Mouse (Mus musculus): Measurements from ENCODE around the gene Fem1a.
"Not testable (repeated sequence)": the region's sequence is repeated elsewhere in the genome, so short reads cannot be mapped to it uniquely, and the experiment has no call there.

The Fem1a gene

DNA sequence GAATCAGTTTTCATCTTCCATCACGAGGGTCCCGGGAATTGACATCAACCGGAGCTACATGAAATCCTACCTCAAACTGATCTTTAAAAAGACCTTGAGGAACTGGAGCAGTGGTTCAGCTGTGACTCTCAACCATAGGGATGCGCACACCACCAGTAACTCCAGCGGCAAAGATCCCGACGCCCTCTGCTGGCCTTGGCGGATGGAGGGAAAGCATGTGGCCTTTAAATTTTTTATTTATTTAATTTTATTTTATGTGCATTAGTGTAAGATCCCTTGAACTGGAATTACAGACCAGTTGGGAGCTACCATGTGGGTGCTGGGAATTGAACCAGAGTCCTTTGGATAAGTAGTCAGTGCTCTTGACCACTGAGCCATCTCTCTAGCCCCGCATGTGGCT is 1.2 kb upstream of the Fem1a start:
- no peak for DNase-seq (ENCODE audit: low read depth, low spot score)

DNA sequence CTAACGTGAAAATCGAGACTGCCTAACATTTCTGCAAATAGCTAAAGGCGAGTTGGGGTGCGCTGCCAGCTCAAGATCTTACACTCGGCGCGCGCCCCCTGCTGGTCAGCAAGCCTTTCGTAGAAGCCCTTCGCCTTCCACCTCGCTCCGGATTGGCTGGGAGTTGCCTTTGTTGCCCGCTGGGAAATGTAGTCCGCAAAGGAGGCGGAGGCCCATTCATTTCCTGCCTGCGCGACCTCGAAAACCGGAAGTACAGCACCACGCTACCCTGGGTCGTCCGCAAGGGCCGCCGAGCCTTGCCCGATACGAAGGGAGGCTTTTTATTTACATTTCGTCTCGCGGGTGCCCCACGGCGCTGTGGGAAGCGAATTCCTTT is 759 bp upstream of the Fem1a start:
- DNase-seq (ENCODE audit: low read depth, low spot score), result peak; percentile 94

DNA sequence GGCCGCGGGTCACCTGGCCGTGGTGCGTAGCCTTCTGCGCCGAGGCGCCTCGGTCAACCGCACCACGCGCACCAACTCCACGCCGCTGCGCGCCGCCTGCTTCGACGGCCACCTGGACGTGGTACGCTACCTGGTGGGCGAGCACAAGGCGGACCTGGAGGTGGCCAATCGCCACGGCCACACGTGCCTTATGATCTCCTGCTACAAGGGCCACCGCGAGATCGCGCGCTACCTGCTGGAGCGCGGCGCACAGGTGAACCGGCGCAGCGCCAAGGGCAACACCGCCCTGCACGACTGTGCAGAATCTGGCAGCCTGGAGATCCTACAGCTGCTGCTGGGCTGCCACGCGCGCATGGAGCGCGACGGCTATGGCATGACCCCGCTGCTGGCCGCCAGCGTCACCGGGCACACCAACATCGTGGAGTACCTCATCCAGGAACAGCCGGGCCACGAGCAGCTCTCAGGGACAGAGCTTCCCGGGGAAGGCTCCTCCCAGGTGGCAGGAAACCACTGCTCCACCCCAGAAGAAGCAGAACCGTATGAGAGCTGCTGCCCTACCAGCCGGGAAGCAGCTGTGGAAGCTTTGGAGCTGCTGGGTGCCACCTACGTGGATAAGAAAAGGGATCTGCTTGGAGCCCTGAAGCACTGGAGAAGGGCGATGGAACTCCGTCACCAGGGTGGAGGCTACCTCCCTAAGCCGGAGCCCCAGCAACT is 728 bp downstream of the Fem1a start:
- no peak for DNase-seq (ENCODE audit: low read depth, low spot score)

DNA sequence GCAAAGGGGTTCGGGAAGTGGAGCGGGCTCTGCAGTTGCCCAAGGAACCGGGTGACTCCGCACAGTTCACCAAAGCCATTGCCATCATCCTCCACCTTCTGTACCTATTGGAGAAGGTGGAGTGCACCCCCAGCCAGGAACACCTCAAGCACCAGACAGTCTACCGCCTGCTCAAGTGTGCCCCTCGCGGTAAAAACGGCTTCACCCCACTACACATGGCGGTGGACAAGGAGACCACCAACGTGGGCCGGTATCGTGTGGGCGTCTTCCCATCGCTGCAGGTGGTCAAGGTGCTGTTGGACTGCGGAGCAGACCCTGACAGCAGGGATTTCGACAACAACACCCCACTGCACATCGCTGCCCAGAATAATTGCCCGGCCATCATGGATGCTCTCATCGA is 1.7 kb downstream of the Fem1a start:
- not testable (repeated sequence) for DNase-seq (ENCODE audit: low read depth, low spot score)

DNA sequence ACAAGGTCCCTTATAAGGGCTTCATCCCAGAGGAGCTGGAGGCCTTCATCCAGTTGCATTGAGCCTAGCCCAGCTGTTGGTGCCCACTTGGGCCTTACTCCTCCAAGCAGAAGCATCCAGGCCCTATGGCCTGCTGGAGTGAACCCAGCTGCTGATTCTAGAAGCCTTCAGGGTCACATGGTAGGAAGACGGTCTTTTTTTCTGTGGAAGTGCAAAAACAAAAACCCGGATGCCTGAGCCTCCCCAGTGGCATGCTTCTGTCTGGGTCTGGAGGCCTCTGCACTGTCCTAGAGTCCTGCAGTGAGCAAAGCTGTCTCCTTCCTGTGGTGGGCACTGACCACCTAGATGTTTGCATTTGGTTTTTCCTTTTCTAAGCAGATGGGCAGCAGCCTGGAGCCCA is 2.2 kb downstream of the Fem1a start:
- not testable (repeated sequence) for DNase-seq (ENCODE audit: low read depth, low spot score)

DNA sequence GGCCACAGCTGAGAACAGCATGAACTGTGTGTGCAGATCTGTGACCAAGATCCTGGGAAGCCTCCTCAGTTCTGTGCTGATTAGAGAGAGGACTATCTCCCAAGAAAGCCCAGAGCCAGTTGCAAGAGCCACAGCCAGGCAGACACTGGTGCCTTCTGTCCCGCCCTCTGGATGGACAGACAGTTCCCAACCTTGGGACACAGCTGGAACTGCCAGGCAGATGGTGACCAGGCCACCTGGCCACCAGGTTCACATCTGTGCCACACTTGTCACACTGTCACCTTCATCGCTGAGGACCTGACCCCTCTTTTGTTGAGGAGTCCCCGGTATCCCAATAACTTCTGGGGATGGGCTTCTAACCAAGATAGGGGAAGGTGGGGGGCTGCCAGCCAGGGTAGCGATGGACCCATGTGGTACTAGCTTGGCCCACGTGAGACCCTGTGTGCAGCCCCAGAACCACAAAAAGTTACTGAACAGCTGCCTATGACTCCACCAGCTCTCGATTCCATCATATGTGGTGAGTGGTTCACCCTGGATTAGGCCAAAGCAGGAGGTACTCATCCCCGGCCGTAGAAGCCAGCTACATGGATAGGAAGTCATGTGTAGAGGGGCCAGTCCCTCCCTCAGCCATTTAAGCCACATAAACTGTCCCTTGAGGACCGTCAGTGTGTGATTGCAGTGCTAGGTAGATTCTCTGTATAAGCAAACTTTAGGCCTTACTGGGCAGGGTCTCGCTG is 2.9 kb downstream of the Fem1a start:
- no peak for DNase-seq (ENCODE audit: low read depth, low spot score)

DNA sequence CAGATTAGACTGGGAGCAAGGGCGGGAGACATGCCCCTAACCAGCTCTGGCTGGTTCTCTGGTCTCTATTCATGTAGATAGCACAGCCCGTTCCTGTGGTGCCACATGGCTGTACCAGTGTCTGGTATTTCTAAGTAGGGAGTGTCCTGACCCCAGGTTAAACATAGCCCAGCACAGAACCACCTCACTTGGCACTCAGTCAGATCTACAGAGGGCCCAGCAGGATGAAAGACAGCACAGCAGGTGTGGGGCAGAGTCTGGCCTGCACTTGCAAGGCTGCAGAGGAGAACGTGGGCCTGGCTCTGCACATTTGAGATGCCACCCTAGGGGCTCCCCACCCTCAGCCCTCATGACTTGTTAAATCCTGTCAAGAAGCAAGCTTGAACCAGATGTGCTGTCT is 4.6 kb downstream of the Fem1a start:
- DNase-seq (ENCODE audit: low read depth, low spot score), result no peak

DNA sequence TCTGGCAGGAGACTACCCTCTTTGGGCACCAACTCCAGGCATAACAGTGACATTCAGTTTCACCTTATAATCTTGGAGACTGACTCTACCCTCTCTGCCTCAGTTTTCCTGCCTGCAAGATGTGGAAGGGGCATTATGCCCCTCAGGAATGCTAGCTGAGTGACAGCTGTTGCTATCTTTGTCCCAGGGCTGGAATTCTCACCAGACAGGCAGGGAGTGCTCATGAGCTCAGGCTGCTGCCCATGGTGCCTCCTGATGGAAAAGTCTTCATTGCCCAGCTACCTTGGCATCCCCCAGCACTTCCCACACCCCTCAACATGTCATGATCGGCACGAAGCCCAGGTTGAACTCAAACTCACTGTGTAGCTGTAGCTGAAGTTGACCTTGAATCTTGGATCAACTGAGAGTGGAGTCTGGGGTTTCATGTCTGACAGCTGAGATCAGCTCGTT is 6.1 kb downstream of the Fem1a start:
- no peak for DNase-seq (ENCODE audit: low read depth, low spot score)

DNA sequence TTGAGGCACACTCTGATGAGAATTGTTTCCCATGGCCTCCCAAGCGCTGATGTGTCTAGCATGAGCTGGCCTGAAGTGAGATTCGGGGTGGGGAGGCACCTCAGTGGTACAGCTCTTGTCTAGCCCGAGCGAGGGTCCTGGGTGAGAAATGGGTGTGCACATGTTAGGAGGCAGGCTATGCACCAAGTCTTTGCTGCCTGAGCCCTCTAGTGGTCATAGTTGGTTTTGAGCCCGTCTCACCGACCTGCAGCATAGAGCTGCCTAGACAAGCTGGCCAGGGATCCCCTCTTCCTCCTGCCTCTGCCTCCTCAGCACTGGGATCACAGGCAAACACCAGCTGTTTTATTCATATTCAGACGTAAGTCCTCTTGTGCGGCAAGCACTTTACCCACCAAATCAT is 7.4 kb downstream of the Fem1a start:
- peak; percentile 77 for DNase-seq (ENCODE audit: low read depth, low spot score)

DNA sequence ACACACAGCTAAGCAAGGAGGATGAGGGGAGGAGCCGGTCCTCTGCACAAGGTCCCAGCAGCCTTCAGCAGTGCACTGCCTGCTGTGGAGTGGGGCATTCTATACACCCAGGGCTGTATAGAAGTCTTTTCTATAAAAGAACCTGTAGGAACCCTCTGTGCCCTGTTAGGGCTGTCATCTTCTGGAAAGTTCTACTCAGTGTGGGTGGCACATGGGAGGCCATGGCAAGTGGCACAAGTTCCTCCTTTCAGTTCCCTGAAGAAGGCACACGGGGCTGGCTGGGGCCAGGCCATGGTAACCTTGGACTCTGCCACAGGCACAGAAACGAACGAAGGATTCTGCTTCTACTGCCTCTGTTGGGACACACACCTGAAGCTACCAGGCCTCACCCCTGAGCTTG is 8.4 kb downstream of the Fem1a start:
- DNase-seq (ENCODE audit: low read depth, low spot score), result no peak

DNA sequence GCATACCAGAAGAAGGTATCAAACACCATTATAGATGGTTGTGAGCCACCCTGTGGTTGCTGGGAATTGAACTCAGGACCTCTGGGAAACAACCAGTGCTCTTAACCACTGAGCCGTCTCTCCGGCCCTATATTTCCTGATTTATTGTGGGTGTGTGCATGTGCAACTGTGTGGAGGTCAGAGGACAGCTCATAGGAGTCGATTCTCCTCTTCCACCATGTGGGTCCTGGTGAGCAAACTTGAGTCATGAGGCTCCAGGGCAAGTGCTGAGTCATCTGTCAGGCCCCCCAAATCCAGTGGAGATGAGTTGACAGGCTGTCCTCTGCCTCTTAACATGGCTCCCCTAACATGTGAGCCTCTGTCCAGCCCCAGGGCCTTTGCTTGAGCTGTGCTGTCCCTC is 9.3 kb downstream of the Fem1a start:
- no peak for DNase-seq (ENCODE audit: low read depth, low spot score)

DNA sequence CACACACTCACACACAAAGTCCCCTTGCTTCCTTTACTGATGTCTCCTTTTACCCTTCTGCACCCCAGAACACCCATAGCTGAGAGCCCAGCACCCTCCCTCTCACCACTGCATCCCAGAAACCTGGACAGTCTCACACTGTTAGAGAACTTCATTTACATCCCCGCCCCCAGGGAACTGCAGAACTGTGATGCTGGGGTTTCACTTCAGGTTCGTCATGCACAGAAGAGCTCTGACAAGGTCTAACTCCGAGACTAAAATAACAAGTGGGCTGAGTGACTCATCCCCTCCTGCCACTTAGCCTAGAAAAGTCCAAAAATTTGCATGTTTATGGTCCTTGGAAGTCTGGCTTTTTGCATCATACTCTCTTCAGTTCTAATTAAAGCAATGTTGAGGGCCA is 9.7 kb downstream of the Fem1a start:
- no peak for DNase-seq (ENCODE audit: low read depth, low spot score)

DNA sequence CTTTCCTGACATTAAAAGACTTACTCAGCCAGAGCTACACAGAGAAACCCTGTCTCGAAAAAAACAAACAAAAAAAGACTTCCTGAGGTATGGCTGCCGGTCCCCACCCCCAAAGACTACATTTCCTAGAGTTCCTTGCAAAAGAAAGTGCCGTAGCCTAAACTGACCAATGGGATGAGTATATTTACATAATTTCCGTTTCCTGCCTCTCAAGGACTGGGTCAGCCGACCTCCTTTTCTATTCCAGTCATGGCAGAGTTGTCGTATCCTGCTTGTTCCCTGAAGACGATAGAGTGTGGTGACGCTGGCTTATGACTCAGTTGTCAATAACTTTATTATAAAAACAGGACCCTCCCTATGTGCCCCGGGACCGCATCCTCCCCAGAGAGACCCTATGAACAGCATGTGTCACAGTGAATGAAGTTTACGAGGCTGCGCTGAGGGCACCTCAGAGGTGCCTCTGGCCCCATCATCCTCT is 12.6 kb downstream of the Fem1a start:
- DNase-seq (ENCODE audit: low read depth, low spot score), result no peak

DNA sequence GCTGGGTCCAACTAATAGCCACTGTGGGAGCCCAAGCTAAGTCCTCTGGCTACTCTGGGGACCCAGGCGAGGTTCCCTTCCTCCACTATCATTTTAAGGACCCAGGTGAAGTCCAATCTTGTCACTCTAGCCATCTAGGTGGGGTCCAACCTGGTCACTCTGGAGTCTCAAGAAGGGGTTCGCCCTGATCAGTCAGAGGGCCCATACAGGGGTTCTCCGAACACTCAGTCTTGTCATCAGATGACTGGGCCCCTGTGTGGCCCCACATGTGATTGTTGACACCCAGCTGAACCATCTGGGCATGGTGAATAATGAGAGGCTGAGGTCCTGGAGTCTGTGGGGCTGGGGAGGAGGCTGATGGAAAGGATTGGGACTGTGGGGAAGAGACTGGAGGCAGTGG is 13.1 kb downstream of the Fem1a start:
- DNase-seq (ENCODE audit: low read depth, low spot score), result no peak

DNA sequence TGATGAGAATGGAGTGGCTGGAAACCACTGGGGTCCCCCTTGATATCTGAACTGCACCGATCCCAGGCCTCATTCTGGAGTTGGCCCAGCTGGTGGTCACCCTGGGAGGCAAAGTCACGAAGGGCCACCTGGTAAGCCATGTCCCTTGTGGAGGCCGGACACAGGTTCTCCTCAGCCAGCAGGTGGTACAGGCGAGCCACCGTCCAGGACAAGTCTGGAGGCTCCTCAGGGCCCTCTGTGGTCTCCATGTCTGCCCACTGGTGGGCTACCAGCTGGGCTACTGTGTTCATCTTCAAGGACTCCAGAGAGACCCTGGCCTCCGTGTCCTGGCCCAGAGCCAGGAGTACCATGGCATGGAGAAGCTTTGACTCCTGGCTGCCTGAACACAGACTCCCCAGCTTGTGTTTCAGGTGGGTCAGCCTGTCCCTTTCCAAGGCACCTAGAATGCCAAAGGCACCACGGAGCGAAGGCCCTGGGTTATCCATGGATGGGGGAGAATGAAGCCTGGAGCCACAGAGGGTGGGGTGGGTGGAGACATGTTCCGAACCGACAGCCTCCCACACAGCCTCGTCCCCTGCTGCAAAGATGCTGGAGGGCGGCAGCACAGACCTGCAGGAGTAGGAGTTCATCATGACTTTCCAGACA is 15.1 kb downstream of the Fem1a start:
- DNase-seq (ENCODE audit: low read depth, low spot score), result no peak

DNA sequence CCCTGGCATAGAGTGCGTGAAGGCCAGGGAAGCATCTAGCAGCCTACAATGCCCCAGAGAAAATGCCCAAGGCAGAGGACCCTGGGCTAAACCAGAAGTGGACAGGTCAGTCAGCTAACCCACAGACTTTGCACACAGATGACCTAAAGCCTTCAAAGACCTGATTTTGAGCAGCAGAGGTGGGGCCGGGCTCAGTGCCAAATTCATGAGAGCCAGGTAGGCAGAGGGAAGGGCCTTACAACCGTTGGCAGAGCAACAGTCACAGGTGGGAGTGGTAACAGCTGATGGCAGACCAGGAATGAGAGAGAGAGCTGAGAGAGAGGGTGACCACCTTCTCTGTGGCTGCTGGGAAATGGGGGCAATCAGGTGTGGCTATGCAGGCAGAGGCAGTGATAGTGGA is 16.0 kb downstream of the Fem1a start:
- no peak for DNase-seq (ENCODE audit: low read depth, low spot score)

DNA sequence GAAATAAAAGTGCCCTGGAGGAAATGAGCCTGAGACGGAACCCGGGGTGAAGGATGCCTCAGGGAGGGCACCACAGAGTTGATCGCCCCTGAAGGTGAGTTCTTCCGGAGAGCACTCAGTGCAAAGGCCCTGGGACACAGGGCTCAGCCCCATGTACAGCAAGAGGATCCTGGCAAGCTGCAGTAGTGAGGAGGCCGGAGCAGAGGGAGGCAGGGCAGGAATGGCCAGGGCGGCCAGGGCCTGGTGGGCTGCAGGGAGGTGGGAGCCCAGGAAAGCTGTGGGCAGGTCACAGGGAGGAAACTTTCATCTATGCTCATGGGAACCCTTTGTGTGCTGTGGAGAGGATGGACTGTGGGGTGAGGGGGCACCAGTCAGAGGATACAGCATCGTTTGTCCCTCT is 16.9 kb downstream of the Fem1a start:
- no peak for DNase-seq (ENCODE audit: low read depth, low spot score)

DNA sequence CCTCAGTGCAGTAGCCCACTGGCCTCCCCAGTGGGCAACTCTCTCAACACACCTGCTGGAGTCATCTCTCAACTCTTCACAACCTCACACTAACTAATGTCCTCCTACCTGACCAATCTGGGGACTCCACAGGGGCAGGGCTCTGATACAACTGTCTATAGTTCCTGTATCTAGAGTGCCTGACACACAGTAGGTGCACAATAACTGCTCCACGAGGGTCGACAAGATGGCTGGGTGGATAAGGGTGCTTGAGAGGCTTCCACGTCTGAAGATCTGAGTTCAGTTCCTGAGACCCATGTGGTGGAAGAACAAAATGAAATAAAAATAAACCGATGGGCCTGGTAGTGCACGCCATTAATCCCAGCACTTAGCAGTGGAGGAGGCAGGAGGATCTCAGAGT is 17.4 kb downstream of the Fem1a start:
- no peak for DNase-seq (ENCODE audit: low read depth, low spot score)

DNA sequence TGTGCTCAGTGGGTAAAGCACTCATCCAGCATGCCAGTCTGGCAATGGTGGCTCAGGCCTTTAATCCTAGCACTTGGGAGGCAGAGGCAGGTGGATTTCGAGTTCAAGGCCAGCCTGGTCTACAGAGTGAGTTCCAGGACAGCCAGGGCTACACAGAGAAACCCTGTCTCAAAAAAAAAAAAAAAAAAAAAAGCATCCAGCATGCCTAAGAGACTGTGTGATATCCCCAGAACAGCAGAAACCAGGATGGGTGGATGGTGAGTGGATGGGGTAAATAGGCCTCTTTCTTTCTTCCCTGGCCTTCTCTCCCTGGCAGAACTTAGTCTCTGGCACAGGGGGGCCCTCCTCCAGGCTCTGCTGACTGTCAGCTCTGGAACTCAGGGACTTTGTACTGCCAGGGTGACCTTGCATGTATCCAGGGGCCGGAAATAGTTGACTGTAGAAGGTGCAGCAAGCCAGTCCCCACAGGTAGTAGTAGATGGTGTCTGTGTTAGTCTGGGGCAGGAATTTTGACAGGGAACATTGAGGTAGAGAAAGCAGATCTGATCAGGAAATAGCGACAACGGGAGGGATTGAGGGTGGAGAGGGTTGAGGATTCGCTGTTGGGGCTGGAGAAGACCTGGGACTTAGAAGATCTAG is 19.4 kb downstream of the Fem1a start:
- DNase-seq (ENCODE audit: low read depth, low spot score), result no peak

DNA sequence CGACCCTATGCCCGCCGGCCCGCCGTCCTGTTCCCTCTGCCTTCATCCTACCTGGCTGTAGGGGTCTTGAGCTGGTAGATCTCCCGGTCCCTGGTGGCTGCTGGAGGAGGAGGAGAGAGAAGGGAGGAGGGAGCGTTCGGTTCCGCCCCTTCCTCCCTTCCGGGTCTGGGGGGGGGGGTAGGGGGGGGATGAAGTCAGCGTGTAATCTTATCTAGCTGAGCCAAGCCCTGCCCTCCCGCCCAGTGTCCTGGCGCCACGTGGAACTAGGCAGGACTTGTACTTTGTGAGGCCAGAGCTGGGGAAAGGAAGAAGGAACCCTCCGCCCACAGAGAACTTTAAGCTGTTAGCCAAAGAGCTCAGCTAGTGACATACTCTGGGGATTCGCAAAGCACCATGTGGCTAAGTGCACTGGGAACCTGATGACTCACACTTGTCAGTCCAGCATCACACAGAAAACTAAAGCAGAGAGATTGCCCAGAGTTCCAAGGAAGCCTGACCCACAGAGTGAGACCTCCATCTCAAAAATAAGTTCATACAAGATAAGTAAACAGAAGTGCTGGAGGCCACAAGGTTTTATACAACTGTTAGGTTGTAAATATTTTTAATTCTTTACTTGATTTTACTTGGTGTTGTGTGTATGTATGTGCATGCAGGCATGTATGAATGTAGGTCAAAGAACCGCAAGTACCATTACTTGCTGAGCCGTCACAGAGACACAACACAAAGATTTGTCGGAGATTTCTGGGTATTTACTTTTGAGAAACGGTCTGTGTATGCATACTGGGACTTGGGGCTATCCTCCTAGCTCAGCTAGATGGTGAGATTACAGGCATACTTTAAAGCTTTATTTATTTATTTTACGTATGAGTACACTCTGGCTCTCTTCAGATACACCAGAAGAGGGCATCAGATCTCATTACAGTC is 20.3 kb downstream of the Fem1a start, which contains the start of gene Ticam1:
Gene Ticam1, minus strand, starts transcription at position 144 of the 924 bp plus-strand sequence.
- DNase-seq (ENCODE audit: low read depth, low spot score), result peak; percentile 75

DNA sequence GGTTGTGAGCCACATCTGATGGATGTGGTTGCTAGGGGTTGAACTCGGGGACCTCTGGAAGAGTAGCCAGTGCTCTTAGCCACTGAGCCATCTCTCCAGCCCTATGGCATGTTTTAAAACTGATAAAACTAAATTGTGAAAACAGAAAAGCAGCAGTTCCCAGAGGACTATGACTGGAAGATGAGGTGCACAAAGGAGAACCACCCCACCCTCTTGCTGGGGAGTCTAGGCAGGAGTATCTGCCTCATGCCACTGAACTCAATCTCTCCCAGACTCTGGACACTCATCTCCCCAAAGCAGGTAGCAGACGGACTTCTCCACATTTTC is 20.9 kb downstream of the Fem1a start:
- no peak for DNase-seq (ENCODE audit: low read depth, low spot score)
